Mouse (Mus musculus) forebrain, embryonic 14.5 days (tissue): Measurements from ENCODE around the gene Hoxc13. TPM values are rescaled to one million over a fixed set of nuclear protein-coding genes. Genes with fewer than 3 reads are reported as not detected.

Source experiments
- ATAC-seq: fragments of 200-750 bp; cut with Nextera tagmentation; 2 replicates; pipeline ENCODE4 v1.8.0; 2017; ENCODE audit warnings: mild to moderate bottlenecking, moderate library complexity
- DNase-seq: peaks from one replicate; pipeline ENCODE4 v3.0.0-alpha.2; 2015; ENCODE audit warnings: low spot score
- H3K27ac ChIP-seq: fragments of 300-500 bp; sonication (generic); 2 replicates; pipeline ENCODE4 v1.5.1; 2014; ENCODE audit warnings: low read depth, mild to moderate bottlenecking, control low read depth, low read length, moderate library complexity
- H3K27me3 ChIP-seq: fragments of 300-500 bp; sonication (generic); replicated peaks from 2 replicates; pipeline ENCODE4 v1.6.1; 2014; ENCODE audit warnings: low read length, control low read depth, mixed read lengths; ENCODE audit not compliant: control insufficient read depth, insufficient read depth
- H3K36me3 ChIP-seq: fragments of 300-500 bp; sonication (generic); 2 replicates; pipeline ENCODE4 v1.6.1; 2014; ENCODE audit warnings: low read length, control low read depth; ENCODE audit not compliant: control insufficient read depth, insufficient read depth
- H3K4me1 ChIP-seq: fragments of 300-500 bp; sonication (generic); 2 replicates; pipeline ENCODE4 v1.6.1; 2014; ENCODE audit warnings: antibody characterized with exemption, low read length, control low read depth; ENCODE audit not compliant: control insufficient read depth, insufficient read depth
- H3K4me2 ChIP-seq: fragments of 300-500 bp; sonication (generic); 2 replicates; pipeline ENCODE4 v1.6.1; 2014; ENCODE audit warnings: mild to moderate bottlenecking, control low read depth, low read length
- H3K4me3 ChIP-seq: fragments of 300-500 bp; sonication (generic); 2 replicates; pipeline ENCODE4 v1.5.1; 2014; ENCODE audit warnings: low read depth, low read length, control low read depth
- H3K9ac ChIP-seq: fragments of 300-500 bp; sonication (generic); 2 replicates; pipeline ENCODE4 v1.6.1; 2014; ENCODE audit warnings: mild to moderate bottlenecking, low read length, control low read depth, moderate library complexity
- H3K9me3 ChIP-seq: fragments of 300-500 bp; sonication (generic); replicated peaks from 2 replicates; pipeline ENCODE4 v1.6.1; 2016; ENCODE audit warnings: low read length, control low read depth, mixed read lengths; ENCODE audit not compliant: control insufficient read depth
- WGBS: fragments of 180-500 bp; shearing (Covaris S2); extraction: QIAGEN DNeasy Blood & Tissue Kit; methylation state at CpG from one replicate; pipeline ENCODE4 v1.1.7; 2014; 5-methylcytosine and 5-hydroxymethylcytosine counted together
- polyA plus RNA-seq: library from polyadenylated mRNA; unstranded; fragments of >200 nt; fragmentation: Nextera tagmentation; extraction: Ambion mirVana; gene quantifications from 2 replicates; pipeline ENCODE4 v1.2.1, GENCODE M21; 2014

Gene Hoxc13
- polyA plus RNA-seq, 1 experiment from 2014 or later, result not detected

- H3K27ac ChIP-seq, result no peak overlapping the region
- ATAC-seq, result no peak
- H3K4me2 ChIP-seq, result no peak overlapping the region
- no peaks in the 10 kb centered on the region for H3K4me1 ChIP-seq
- no peaks in the 10 kb centered on the region for H3K9me3 ChIP-seq
- under 1% methylated on average over 12 of the region's 12 CpGs for WGBS
- H3K36me3 ChIP-seq, result no peaks in the 10 kb centered on the region
- DNase-seq, result no peak
- H3K4me3 ChIP-seq, result no peak overlapping the region
- H3K9ac ChIP-seq, result no peak overlapping the region
- H3K27me3 ChIP-seq, result peaks cover 100% of the 10 kb centered on the region
These were observed 13.5 kb downstream of the Hoxc13 start for GRCm38 (mm10) chr15:102934438-102934837.

- Histone ChIP-seq H3K4me3 (no peak overlapping the region), H3K9ac (no peak overlapping the region), H3K9me3 (no peaks in the 10 kb centered on the region), H3K36me3 (no peaks in the 10 kb centered on the region), H3K4me2 (no peak overlapping the region), H3K4me1 (no peaks in the 10 kb centered on the region), H3K27ac (no peak overlapping the region), H3K27me3 (peaks cover 100% of the 10 kb centered on the region)
- DNase-seq, result no peak
- no peak for ATAC-seq
- under 1% methylated on average over 27 of the region's 27 CpGs for WGBS
These were observed 14.0 kb downstream of the Hoxc13 start for GRCm38 (mm10) chr15:102934897-102935296.

GRCm38 (mm10) chr15:102936279-102936972 lies 15.5 kb downstream of the Hoxc13 start, which contains the start of gene Hoxc12:
Gene Hoxc12, plus strand, starts transcription at chr15:102936757.
- no peaks in the 10 kb centered on the region for H3K36me3 ChIP-seq
- H3K4me1 ChIP-seq, result no peaks in the 10 kb centered on the region
- DNase-seq, result no peak
- H3K9me3 ChIP-seq, result no peaks in the 10 kb centered on the region
- H3K4me3 ChIP-seq, result no peak within 1 kb of the TSS
- no peak within 1 kb of the TSS for H3K9ac ChIP-seq
- no peak within 1 kb of the TSS for H3K4me2 ChIP-seq
- H3K27me3 ChIP-seq, result peaks cover 100% of the 10 kb centered on the region
- H3K27ac ChIP-seq, result no peak within 1 kb of the TSS
- WGBS, result under 1% methylated on average over 31 of the region's 31 CpGs
- no peak for ATAC-seq

- ATAC-seq, result no peak
- H3K36me3 ChIP-seq, result no peaks in the 10 kb centered on the region
- no peak overlapping the region for H3K27ac ChIP-seq
- H3K27me3 ChIP-seq, result peaks cover 100% of the 10 kb centered on the region
- no peak overlapping the region for H3K9ac ChIP-seq
- under 1% methylated on average over 49 of the region's 50 CpGs for WGBS
- no peaks in the 10 kb centered on the region for H3K4me1 ChIP-seq
- no peak for DNase-seq
- no peak overlapping the region for H3K4me3 ChIP-seq
- no peak overlapping the region for H3K4me2 ChIP-seq
- no peaks in the 10 kb centered on the region for H3K9me3 ChIP-seq
These were observed 16.2 kb downstream of the Hoxc13 start for GRCm38 (mm10) chr15:102937036-102937666.

- no peak overlapping the region for H3K4me3 ChIP-seq
- no peaks in the 10 kb centered on the region for H3K36me3 ChIP-seq
- no peaks in the 10 kb centered on the region for H3K9me3 ChIP-seq
- DNase-seq (no peak), ATAC-seq (no peak)
- no peak overlapping the region for H3K9ac ChIP-seq
- peaks cover 99% of the 10 kb centered on the region for H3K27me3 ChIP-seq
- H3K27ac ChIP-seq, result no peak overlapping the region
- H3K4me1 ChIP-seq, result no peaks in the 10 kb centered on the region
- 1% methylated on average over 34 of the region's 34 CpGs for whole genome bisulfite sequencing
- H3K4me2 ChIP-seq, result no peak overlapping the region
These were observed 18.6 kb downstream of the Hoxc13 start for GRCm38 (mm10) chr15:102939256-102940155.

GRCm38 (mm10) chr15:102942739-102943467 lies 22.0 kb downstream of the Hoxc13 start:
- peak overlapping the region; percentile 14; the same call in 1 of the 2 replicates for H3K4me2 ChIP-seq
- no peak for DNase-seq
- peaks cover 99% of the 10 kb centered on the region for H3K27me3 ChIP-seq
- no peak overlapping the region for H3K9ac ChIP-seq
- WGBS, result under 1% methylated on average over 48 of the region's 53 CpGs
- no peak for ATAC-seq
- no peak overlapping the region for H3K4me3 ChIP-seq
- H3K36me3 ChIP-seq, result no peaks in the 10 kb centered on the region
- no peaks in the 10 kb centered on the region for H3K9me3 ChIP-seq
- H3K27ac ChIP-seq, result no peak overlapping the region
- H3K4me1 ChIP-seq, result no peaks in the 10 kb centered on the region

GRCm38 (mm10) chr15:102943468-102943813 lies 22.5 kb downstream of the Hoxc13 start:
- ATAC-seq (no peak), DNase-seq (no peak)
- Histone ChIP-seq H3K27me3 (peaks cover 99% of the 10 kb centered on the region), H3K27ac (no peak overlapping the region), H3K4me3 (no peak overlapping the region), H3K9ac (no peak overlapping the region), H3K4me1 (no peaks in the 10 kb centered on the region), H3K9me3 (no peaks in the 10 kb centered on the region), H3K4me2 (no peak overlapping the region), H3K36me3 (no peaks in the 10 kb centered on the region)
- 0% methylated on average over 5 of the region's 5 CpGs for WGBS

- Histone ChIP-seq H3K36me3 (no peaks in the 10 kb centered on the region), H3K27me3 (peaks cover 99% of the 10 kb centered on the region), H3K4me1 (no peaks in the 10 kb centered on the region), H3K4me2 (no peak overlapping the region), H3K9me3 (no peaks in the 10 kb centered on the region), H3K4me3 (no peak overlapping the region), H3K9ac (no peak overlapping the region), H3K27ac (no peak overlapping the region)
- WGBS, result 7% methylated on average over 22 of the region's 22 CpGs
- DNase-seq (no peak), ATAC-seq (no peak)
These were observed 24.5 kb downstream of the Hoxc13 start for GRCm38 (mm10) chr15:102945185-102946077.
